Mouse (Mus musculus) erythroblast, embryonic 14.5 days (primary cell): ENCODE results near the gene Sac3d1. TPM values are rescaled to one million over a fixed set of nuclear protein-coding genes. Genes with fewer than 3 reads are reported as not detected.

ENCODE experiments used
- H3K27me3 ChIP-seq: 2 replicates; pipeline ENCODE4 v1.6.1; 2012; ENCODE audit warnings: inconsistent platforms; ENCODE audit not compliant: control insufficient read depth
- H3K36me3 ChIP-seq: 2 replicates; pipeline ENCODE4 v1.6.1; 2012; ENCODE audit warnings: mild to moderate bottlenecking, inconsistent platforms; ENCODE audit not compliant: control insufficient read depth
- H3K4me1 ChIP-seq: 2 replicates; pipeline ENCODE4 v1.6.1; 2012; ENCODE audit warnings: inconsistent platforms; ENCODE audit not compliant: control insufficient read depth
- H3K4me3 ChIP-seq: replicated peaks from 2 replicates; pipeline ENCODE3; 2012; ENCODE audit warnings: moderate library complexity, mild to moderate bottlenecking, inconsistent platforms
- H3K9me3 ChIP-seq: 2 replicates; pipeline ENCODE4 v1.6.1; 2012; ENCODE audit warnings: low read length, inconsistent platforms, mixed read lengths; ENCODE audit not compliant: control insufficient read depth
- GATA1 ChIP-seq: IDR thresholded peaks from 2 replicates; pipeline ENCODE4 v1.6.1; 2012; ENCODE audit warnings: low read length, inconsistent platforms, mixed read lengths
- TAL1 ChIP-seq: IDR thresholded peaks from 3 replicates; pipeline ENCODE4 v1.6.1; 2012; ENCODE audit warnings: low read length, inconsistent platforms, mixed read lengths
- polyA plus RNA-seq: library from polyadenylated mRNA; stranded (reverse); fragments of >175 nt; gene quantifications from 2 replicates; pipeline ENCODE4 v1.2.3, GENCODE M21; 2012

Gene Sac3d1
- 7.2 TPM in 2 replicates for polyA plus RNA-seq

GRCm38 (mm10) chr19:6117986-6118676 is at the start of gene Sac3d1:
Sac3d1 (minus strand) TSS chr19:6118650.
- no peaks in the 10 kb centered on the region for H3K9me3 ChIP-seq
- TF ChIP-seq GATA1, result no peak
- no peak for TF ChIP-seq TAL1
- peak within 1 kb of the TSS; percentile 84 for H3K4me3 ChIP-seq
- H3K36me3 ChIP-seq, result peaks cover 82% of the 10 kb centered on the region
- peaks cover 47% of the 10 kb centered on the region for H3K4me1 ChIP-seq
- no peaks in the 10 kb centered on the region for H3K27me3 ChIP-seq

GRCm38 (mm10) chr19:6166750-6167149 is 48.3 kb upstream of the Sac3d1 start:
- H3K4me1 ChIP-seq, result peaks cover 9% of the 10 kb centered on the region
- H3K36me3 ChIP-seq, result no peaks in the 10 kb centered on the region
- no peaks in the 10 kb centered on the region for H3K9me3 ChIP-seq
- H3K4me3 ChIP-seq, result no peak overlapping the region
- peaks cover 2% of the 10 kb centered on the region; the same call in 1 of the 2 replicates for H3K27me3 ChIP-seq
- no peak for TF ChIP-seq TAL1
- no peak for TF ChIP-seq GATA1

DNA sequence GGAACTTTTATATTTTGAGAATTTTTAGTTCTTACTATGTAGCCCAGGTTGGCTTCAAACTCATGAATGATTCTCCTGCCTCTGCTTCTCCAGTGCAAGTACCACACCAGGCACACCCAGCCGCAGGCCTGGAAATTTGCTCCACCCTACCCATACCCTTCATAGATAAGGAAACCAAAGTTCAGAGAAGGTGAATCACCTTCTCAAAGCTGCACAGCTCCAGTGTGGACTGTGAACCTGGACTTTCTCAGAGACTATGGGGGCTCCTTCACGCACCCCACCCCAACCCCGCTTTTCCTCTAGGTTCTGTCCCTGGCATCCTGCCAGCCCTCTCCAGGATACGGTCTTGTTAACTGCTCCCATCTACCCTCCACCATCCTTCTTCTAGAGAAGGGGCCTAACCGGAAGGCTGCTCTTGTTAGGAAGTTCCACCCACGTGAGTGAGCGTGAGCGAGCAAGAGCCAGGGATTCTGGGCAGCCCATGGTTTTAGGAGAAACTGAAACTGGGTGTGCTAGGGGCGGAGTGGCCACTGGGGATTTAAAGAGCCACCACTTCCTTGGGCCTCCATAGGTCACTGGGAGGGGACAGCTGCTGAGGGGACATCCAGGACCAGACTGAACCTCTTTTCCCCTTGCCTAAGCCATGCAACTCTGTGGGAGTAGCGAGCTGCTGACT is 45.6 kb upstream of the Sac3d1 start:
- H3K4me1 ChIP-seq, result peaks cover 9% of the 10 kb centered on the region

DNA sequence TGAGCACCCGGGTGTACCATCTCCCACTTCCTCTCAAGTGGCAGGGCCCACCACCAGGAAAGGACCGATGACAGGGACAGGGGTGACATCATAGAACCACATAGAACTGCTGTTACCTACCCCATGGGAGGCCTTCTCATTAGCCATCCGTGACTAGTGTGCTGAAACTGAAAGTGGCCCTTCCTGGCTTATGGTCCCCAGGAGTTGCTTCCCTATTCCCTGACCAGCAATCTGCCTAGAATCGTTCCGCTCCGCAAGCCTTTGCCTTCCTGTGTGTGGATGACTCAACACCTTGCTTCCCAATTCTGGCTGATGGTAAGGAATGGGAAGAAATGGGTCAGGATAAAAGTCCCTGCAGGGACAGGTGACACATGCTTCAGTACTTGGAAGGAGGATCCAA is 38.8 kb upstream of the Sac3d1 start:
- H3K4me1 ChIP-seq, result peaks cover 8% of the 10 kb centered on the region
- no peaks in the 10 kb centered on the region for H3K36me3 ChIP-seq
- H3K9me3 ChIP-seq, result no peaks in the 10 kb centered on the region
- H3K4me3 ChIP-seq, result no peak overlapping the region
- no peak for TF ChIP-seq GATA1
- no peak for TF ChIP-seq TAL1
- peaks cover 4% of the 10 kb centered on the region; the same call in 1 of the 2 replicates for H3K27me3 ChIP-seq

More for the DNA sequence above, 45.6 kb upstream of the Sac3d1 start:
- Histone ChIP-seq H3K36me3 (no peaks in the 10 kb centered on the region), H3K27me3 (peaks cover 4% of the 10 kb centered on the region; the same call in 1 of the 2 replicates), H3K4me3 (no peak overlapping the region), H3K9me3 (no peaks in the 10 kb centered on the region)
- TF ChIP-seq TAL1, result no peak
- no peak for TF ChIP-seq GATA1

DNA sequence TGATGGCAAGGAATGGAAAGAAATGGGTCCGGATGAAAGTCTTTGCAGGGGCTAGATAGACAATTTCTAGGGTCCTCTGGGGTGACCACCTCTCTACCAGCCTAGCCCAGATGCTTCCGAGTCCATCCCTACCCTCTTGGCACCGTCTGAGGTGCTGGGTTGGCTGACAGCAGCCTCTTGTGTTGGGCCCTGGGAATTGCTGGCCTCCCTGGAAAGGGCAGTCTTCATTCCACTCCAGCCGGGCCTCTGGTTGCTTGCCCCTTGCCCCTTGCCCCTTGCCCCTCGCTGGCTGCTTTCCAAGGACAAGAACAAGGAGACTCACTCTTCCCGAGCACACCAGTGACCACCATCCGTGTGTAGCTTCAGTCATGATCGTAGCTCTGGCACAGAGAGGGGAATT is 37.9 kb upstream of the Sac3d1 start:
- H3K4me3 ChIP-seq, result no peak overlapping the region
- peaks cover 7% of the 10 kb centered on the region for H3K27me3 ChIP-seq
- H3K4me1 ChIP-seq, result peaks cover 8% of the 10 kb centered on the region
- H3K9me3 ChIP-seq, result no peaks in the 10 kb centered on the region
- H3K36me3 ChIP-seq, result no peaks in the 10 kb centered on the region
- TF ChIP-seq TAL1, result no peak
- TF ChIP-seq GATA1, result no peak

GRCm38 (mm10) chr19:6155174-6155573 is 36.7 kb upstream of the Sac3d1 start:
- Histone ChIP-seq H3K36me3 (no peaks in the 10 kb centered on the region), H3K4me1 (peaks cover 8% of the 10 kb centered on the region), H3K27me3 (peaks cover 7% of the 10 kb centered on the region), H3K9me3 (no peaks in the 10 kb centered on the region), H3K4me3 (no peak overlapping the region)
- TF ChIP-seq GATA1, result no peak
- no peak for TF ChIP-seq TAL1

GRCm38 (mm10) chr19:6144842-6145241 is 26.4 kb upstream of the Sac3d1 start:
- Histone ChIP-seq H3K27me3 (0 out of 2 replicates have a peak, but pooled peaks cover 2% of the 10 kb centered on the region), H3K36me3 (peaks cover under 1% of the 10 kb centered on the region; the same call in 1 of the 2 replicates), H3K9me3 (no peaks in the 10 kb centered on the region), H3K4me1 (peaks cover 20% of the 10 kb centered on the region), H3K4me3 (no peak overlapping the region)
- TF ChIP-seq TAL1 (no peak), GATA1 (no peak)

DNA sequence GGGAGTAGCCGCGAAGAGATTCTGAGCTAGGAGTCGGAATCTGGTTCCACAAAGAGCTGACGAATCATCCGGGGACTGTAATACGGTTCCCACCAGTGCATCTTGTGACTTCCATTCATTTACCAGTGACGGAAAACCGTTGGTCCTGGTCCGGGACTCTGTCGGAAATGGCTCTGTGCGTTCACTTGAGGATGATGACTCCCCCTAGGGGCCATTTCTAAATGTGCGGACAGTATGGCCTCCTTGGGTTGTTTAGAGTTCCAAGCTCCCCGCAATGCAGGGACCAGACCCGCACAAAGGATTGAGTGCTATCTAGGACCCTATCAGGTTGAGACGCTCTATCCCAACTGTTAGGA is 22.9 kb upstream of the Sac3d1 start, which contains the start of gene Arl2:
Gene Arl2, minus strand, starts transcription at position 155 of the 356 bp plus-strand sequence.
- no peak for TF ChIP-seq GATA1
- peak within 1 kb of the TSS; percentile 96 for H3K4me3 ChIP-seq
- H3K36me3 ChIP-seq, result peaks cover 30% of the 10 kb centered on the region
- H3K27me3 ChIP-seq, result 0 out of 2 replicates have a peak, but pooled peaks cover 2% of the 10 kb centered on the region
- H3K4me1 ChIP-seq, result peaks cover 41% of the 10 kb centered on the region
- no peaks in the 10 kb centered on the region for H3K9me3 ChIP-seq

- Histone ChIP-seq H3K36me3 (peaks cover 35% of the 10 kb centered on the region), H3K27me3 (0 out of 2 replicates have a peak, but pooled peaks cover 2% of the 10 kb centered on the region), H3K9me3 (no peaks in the 10 kb centered on the region), H3K4me1 (peaks cover 46% of the 10 kb centered on the region), H3K4me3 (peak within 1 kb of the TSS; percentile 96)
- TF ChIP-seq GATA1, result no peak
- TF ChIP-seq TAL1, result no peak
Observed at GRCm38 (mm10) chr19:6140678-6141393, 22.4 kb upstream of the Sac3d1 start, which contains the start of gene Batf2. Batf2 (plus strand) TSS chr19:6140983.
